Mouse (Mus musculus) liver (tissue): ENCODE data around the gene Fgf18.
A peak's percentile ranks its signal among the peaks of the same experiment; 100 is the strongest.

Source experiments
- DNase-seq: peaks from one replicate; pipeline ENCODE4 v3.0.0-alpha.2; 2020; ENCODE audit warnings: mixed read lengths

The Fgf18 gene

DNA sequence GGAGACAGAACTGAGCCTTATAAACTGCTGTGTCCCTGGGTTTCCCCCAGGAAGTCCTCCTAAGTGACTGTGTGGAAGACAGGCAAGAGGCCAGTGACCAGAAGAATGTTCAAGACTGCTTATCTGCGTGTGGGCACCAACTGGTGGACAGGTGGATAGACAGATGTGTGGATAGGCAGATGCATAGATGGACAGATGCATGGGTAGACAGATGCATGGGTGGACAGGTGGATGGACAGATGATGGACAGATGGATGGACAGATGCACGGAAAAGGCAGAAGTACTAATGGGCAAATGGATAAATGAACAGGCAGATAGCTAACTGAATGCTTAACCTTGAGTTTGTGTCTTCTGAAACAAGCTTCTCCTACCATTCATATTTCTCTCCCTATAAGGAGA, 37.1 kb downstream of the Fgf18 start:
- no peak for DNase-seq

DNA sequence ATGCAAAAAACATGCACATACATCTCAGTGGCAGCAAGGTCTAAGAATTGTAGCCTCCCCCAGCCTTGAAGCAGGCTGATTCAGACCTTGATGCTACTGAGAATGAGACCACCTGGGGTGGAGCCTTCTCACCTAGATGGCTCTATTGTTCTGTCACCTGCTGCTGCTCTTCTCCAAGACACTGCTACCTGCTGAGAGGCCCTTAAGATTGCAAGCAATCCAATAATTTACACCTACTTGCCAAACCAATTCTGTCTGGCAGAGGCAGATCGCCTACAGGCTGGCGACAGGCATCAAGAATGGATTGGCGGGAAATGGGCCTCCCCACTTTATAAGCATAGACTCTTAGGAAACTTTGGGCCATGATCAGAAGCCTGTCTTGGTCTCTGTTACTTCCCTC, 39.7 kb downstream of the Fgf18 start:
- no peak for DNase-seq

DNA sequence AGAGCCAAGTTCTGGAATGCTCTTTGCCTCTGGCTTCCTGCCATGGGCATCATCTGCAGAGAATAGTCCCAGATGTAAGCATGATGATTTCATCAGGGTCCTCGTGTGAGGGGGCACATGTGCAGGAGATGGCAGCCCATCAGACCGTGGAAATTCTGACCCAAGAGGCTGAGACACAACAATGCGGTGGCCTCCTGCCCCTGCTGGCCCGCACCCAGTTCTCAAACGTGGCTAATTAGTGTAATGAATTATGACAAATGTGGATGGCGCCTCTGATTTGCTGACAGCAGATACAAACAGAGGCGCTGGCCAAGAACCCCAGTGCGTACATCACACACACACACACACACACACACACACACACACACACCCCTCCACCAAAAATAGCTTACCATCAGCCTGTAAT, 42.3 kb downstream of the Fgf18 start:
- no peak for DNase-seq

DNA sequence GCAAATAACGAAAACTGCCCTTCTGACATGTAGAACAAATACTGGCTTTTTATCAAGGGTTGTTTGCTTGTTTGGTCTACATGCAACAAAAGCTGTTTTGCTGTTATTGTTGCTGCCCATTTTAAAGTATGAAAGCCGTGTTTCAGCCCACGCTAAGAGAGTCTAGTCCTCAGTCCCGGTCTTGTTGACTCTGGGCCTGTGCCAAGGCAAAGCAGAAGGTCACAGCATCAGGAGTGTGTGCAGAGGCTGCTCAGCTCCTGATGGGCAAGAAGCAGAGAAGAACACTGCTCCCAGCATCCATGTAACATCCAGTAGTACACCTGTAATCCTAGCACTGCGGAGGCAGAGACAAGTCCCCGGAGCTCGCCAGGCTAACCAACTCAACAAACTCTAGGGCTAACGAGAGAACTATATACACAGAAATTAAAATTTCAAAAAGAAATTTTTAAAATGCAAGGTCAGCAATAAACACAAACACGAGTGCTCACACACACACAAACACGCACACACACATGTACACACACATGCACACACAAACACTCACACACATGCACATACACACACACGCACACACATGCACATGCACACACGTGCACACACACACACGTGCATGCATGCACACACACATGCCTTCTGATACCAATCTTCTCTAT, 43.8 kb downstream of the Fgf18 start:
- no peak for DNase-seq

DNA sequence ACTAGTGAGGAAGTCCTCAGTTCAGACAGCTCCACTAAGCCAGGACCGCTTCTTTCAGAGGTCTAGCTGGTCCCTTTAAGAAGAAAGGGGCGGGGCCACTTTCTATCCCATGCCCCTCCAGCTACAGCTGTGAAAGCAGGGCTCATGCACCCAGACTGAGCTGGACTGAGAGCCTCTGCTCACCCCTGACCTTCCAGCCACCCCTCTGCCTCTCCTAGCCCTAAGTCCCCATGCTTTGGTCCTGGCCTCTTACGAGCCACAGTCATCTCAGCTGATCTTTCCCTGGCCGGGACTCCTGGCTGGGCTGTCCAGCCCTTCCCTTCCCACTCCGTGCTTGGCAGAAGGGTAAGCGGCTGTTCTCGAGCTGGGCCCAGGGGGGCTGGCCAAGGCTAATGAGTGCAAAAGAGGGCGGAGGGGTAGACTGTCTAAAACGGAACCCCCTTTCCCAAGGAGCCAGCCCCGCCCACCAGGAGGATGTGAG, 47.1 kb downstream of the Fgf18 start:
- DNase-seq = no peak

DNA sequence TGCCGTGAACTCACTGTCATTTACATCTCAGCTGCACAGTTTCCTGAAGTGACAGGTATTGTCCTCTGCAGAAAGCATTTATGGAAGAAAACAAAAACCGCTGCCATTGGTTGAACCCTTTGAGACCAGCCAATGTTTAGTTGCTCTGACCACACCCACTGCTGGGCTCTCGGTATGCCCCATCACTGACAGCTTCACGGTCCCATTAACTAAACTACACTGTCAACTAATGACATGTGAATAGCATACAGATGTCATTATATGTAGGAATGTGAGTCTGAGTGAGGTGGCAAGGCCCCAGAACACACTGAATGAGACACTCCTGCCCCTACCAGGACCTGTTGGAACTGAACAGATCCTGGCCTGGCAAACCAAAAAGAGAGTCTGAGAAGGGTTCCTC, 47.8 kb downstream of the Fgf18 start:
- DNase-seq = no peak

DNA sequence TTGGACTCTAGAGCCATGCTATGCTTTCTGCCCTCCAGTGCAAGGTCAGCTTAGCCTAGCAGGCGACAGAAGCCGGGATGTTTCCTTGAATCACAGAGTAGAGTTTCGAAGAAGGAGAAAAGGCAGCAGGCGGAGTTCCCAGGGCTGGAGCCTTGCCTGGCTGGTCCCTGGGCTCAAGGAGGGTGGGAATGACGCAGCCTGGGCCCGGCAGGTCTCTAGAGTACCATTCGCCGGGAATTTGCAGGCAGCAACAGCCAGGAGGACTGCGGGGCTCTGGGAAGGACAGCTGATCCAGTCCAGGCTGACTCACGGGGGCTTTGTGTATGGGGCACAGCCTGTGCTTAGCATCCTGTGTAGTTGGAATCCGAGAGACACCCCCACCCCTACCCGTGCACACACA, 48.8 kb downstream of the Fgf18 start:
- DNase-seq = no peak

DNA sequence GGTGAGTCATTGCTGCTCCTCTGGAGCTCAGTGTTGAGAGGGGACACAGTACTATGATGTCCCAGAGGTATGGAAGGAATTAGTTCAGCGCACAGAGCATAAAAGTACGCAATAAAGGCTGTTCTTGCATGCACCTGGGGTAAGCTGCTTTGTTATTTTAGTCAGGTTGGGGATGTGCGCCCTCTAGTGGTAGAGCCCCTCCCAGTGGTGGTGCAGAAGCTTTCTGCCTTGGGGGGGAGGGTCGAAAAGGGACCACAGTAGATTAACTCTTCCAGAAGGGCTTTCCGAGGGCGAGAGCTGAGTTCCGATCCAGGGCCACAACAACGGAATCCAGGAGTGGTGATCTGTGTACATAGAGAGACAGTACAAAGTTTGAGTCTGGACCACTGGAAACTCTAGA, 49.3 kb downstream of the Fgf18 start:
- DNase-seq = peak; percentile 53

DNA sequence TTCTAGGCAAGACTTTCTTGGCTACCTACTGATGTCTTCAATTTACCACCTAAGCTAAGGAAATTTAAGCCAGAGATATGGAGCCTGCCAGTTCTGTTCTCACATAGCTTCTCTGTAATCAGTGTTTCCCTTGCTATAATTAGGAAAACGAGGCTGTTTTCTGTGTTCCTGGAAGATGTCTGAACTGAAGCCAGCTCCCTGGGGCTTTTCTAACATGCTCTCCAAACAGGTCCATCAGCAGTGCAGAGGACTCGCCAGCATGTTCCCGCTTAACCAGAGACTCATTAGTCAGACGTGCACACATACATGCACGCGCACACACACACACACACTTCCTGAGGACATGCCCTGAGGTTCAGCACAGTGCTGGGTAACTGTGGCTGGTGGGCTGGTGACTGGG, 57.3 kb downstream of the Fgf18 start:
- no peak for DNase-seq

DNA sequence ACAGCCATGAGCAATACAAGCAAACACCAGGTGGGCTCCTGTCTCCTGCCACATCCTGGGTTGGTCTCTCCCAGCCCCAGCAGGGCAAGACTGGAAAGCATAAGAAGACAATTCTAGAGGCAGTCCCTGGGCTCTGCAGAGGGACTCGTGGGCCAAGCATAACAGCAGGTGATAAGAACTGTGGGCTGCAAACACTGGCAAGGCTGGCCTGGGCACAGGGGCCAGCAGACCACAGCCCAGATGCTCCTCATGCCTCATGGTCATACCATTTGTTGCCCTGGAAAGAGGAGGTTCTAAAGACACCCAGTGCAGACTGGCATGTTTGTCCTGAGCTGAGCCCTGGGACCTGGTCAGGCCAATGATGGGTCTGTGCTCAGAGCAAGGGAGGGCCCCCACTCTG, 59.0 kb downstream of the Fgf18 start:
- DNase-seq = no peak

DNA sequence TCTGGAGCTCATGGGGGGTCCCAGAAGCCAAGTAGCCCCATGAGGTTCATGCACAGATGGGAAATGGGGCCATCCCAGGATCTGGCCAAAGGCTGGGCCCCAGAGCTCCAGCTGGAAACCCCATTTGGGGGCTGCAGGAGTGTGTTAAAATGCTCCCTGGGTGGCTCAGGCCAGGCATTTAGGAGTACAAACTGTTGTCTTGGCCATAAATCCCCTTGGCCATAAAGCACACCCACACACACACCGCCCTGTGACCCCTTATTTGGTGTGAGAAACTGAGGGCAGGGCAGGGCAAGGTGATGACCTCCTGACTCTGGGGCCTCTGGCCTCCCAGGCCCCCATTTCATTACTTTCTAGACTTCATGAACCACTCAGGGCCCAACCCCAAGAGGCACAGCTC, 61.2 kb downstream of the Fgf18 start:
- no peak for DNase-seq

DNA sequence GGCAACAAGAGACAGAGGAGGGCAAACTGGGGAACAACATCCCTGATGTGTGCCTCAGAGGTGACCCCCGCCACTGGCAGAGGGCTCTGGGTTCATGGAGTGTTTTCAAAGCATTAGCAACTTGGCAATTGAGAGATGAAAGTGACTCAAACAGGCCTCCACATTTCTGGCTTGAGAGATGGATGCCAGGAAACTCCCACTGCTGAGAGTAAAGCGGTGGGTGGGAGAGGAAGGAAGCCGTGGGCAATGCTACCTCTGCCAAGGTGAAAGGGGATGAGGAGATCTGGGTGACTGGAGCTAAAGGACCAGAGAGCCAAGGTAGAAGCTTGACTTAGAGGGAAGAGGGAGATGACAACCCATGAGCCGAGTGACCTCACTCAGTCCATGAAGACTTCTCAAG, 61.7 kb downstream of the Fgf18 start:
- no peak for DNase-seq

DNA sequence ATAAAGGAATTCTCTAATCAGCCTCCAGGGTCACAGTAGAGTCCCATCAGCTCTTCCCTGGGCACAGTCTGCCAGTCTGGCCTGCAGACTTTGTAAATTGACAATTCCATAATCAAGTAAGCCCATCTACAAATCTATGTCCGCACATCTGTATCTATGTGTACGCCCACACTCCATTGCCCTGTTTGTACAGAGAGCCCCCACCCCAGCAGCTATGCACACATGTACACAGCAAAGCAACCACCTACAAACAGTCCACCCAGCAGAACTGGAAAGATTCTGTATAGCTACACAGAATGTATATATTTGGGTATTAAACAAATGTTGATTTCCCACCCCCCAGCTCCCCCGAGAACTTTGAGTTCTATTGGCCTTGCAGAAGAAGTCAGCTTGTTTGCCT, 62.1 kb downstream of the Fgf18 start:
- no peak for DNase-seq

DNA sequence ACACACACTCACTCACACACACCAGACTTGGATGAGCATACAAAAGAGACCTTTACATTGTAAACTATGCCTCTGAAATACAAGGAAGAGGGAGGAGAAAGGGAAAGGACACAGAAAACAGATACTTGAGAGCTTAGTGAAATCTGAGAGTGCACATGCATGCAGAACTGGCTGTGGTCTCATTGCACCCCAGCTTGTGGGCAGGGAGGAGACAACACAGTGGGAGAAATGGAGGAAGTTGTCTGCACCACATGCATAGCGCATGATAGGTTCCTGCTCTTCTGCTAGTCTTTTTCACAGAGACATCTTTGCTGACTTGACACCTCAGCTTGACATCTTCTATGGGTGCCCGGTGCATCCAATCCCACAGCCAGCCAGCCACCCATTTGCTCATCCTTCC, 63.2 kb downstream of the Fgf18 start:
- no peak for DNase-seq

DNA sequence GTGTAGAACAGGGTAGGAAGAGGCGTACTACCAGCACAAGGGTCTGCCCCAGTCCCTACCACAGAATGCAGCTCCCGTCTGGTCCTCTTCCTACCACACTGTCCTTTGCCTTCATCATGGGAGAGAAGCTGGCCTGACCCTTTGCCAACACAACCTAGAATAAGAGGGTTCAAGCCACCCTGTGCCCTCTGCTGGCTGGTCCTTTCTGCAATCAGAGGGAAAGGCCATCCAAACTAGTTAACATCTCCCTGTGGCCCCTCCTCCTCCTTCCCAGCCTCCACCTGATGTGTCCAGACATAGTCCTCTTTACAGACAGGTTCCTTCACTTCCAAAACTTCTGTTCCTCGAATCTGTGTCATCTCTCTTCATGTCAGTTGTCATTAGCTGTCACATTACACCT, 66.0 kb downstream of the Fgf18 start:
- DNase-seq = no peak

DNA sequence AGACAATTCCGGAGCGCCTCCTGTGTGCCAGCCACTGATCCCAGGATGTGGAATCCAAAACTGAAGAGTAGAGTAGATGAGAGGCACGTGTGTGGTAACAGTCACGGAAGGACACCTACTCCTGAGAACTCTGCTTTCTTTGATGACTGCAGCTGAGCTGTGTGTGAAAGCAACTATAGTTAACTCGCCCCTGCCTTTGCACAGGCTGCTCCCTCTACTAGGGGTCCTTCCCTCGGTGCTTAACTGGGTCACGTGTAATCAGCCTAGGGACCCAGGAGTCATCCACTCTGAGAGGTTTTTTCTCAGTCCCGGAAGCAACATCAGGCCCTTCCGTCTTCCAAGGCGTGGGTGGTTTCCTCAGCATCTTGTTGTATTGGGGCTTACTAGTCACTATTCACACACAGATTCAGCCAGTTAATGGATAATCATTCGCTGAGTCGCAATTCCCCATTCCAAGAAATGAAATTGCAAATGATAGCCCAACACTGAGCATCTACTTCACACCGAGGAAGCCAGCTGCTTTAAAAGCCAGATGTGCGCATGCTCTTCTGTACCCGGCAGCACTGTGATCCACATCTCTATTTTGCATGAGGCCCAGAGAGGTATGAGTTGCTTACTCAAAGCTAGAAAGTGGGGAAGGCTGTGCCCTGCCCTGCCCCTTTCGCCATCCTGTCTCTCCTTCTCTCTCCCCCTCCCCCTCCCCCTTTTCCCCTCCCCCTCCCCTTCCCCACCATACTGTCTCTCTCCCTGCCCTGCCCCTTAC, 67.0 kb downstream of the Fgf18 start:
- no peak for DNase-seq

DNA sequence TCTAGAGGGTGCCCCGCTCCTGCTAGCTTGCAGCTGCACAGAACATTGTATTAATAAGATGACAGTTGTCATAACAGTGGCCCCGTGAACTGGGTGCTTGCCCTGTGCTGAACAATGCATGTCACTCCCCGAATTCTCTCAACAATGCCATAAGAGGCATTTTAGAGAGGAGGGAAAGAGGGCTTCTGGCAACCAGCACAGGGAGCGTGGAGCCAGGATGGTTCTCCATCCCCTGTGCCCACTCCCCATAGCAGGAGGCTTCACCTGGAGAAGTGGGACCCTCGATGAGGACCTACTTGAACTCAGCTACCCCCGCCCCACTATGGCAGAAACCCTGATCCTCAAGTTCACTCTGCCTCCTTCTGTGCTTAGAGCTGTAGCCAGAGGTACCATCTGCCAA, 67.8 kb downstream of the Fgf18 start:
- DNase-seq = no peak

DNA sequence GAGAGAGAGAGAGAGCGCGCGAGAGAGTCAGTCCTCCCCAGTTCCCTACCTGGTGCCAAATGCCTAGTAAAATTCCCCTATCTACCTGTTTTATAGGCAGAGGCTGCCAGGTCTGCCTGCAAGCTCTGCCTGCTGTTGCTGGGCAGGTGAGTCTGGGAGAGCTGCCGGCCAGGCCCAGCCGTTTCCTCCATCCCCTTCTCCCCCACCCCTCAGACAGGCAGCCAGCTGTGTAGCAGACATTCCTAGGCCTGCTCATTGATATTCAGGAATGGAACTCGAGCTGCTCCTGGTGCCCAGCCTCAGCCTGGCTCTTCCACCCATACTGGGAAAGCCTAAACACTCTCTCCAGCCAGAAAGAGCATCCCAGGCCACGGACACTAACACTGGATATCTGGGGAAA, 69.2 kb downstream of the Fgf18 start:
- DNase-seq = no peak

DNA sequence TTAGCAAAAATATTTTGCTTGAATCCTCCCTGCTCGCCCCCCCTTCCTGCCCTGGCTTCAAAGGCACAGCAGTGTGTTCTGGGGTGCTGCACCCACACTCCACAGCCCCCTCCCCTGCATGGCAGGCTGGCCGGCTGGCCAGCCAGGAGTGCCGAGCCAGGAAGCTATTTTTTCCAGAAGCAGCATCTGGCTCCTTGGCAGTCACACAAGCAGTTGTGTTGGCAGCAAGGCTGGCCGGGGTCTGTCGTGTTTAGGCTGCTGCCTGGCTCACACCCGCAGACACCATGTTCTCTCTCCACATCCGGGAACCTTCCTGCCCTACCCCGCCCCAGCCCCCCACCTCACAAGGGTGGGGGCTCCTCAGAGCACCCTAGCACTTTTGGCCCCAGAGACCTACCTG, 71.9 kb downstream of the Fgf18 start:
- no peak for DNase-seq

DNA sequence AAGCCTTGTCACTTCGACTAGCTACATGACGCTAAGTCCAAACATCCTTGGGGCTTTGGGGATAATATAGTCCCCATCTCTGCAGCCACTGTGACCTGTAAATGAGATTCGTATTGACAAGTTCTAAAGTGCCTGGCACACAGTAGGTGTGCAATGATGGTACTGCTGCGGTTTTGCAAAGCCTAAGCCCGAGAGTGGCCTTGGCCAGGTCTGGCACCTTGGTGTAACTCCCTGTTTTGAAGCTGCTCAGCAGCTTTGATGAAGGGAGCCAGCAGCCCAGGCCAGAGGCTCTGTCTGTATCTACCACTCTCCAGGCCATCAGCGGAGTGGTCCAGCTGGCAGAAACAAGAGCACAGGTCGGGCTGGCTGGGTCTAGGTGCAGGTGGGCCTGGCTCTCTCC, 72.7 kb downstream of the Fgf18 start:
- DNase-seq = no peak

DNA sequence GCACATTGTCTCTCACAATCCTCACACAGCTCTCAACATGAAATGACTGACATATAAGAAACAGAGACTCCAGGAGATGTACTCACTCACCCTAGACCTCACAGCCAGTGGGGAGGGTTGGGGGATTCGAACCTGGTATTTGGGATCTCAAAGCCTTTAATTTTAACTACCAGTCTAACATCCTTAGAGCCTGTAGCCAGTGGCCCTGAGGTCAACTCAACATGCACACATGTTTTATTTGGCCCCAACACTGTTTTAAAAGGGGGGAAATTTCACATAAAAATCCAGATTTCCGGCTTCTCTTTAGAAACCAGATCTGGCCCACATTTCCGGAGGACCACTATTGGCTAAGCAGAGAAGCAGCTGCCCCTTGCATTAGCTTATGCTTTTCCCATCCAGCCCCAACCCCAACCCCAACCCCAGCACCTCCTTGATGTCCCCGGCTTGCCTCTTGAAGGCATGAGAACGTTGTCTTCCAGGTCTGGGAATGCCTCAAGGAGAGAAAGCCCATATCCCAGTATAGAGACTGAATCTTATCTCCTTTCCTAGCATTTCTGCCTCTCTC, 75.8 kb downstream of the Fgf18 start:
- DNase-seq = no peak

DNA sequence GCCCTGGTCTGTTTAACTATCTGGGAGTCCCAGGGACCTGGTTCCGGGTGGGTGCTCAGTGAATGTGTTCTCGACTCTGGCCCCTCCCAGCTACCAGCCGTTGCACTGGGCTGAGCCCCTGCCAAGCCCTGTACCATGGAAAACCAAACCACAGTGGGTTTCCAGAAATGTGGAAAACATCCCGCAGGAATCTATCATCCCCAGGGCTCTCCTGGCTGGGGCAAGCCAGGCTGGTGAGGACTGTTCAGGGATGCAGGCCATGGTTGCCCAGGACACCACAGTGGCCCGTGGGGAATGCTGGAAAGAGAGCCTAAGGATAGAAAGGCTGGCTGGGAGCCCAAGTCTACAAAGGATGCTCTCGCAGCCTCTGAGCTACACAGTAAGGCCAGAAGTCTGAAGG, 76.7 kb downstream of the Fgf18 start:
- no peak for DNase-seq
